Mouse (Mus musculus): ENCODE measurements around the gene Tmem87a.

GRCm38 (mm10) chr2:120452600-120452999 lies 48.7 kb upstream of the Tmem87a start:
- TF ChIP-seq CTCF (IDR thresholded peaks at IDR 0.05) = no peak
- TF ChIP-seq EP300 (IDR thresholded peaks at IDR 0.05) = no peak

Data from lung, postnatal 0 days (tissue).